18 mouse cellular contexts compared by ENCODE assay signal in the genomic region with DNA sequence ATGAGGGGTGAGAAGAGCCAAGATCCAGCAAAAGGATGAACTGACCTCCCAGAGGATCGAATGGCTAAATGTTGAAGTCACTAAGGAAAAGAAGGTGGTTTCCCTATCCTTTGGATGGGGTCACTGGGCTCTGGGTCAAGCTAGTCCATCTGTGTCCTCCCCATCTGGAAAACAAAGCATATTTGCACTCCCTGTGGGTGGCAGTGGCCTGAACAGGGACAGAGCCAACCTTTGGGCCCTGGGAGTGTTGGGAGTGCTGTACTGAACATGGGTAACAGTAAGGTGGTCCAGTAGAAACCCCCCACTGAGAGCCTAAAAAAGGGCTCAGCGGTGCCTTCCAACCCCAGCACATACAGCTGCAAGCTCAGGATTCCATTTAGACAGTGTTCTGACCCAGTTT. TPM values are rescaled to one million over a fixed set of nuclear protein-coding genes. Genes with fewer than 3 reads are reported as not detected.
"Had no signal": no experiment of that assay in that cellular context is flagged by ENCODE, and none has a peak within 500 bp of the region (broad histone marks: within the 10 kb centered on the region; RNA-seq: fewer than 3 reads in every experiment).

No protein-coding gene starts in this region.

- H3K9ac ChIP-seq: limb, embryonic 13.5 days; liver, embryonic 14.5 days had no signal

- H3K4me2 ChIP-seq: limb, embryonic 13.5 days; midbrain, embryonic 11.5 days had no signal

- H3K36me3 ChIP-seq: limb, embryonic 10.5 days; limb, embryonic 13.5 days had no signal

- H3K9me3 ChIP-seq: limb, embryonic 10.5 days; limb, embryonic 13.5 days had no signal

- H3K27ac ChIP-seq: kidney, postnatal 0 days; layer of hippocampus, adult 2 months; limb, embryonic 10.5 days; limb, embryonic 13.5 days; liver, embryonic 14.5 days; stomach, postnatal 0 days had no signal

- H3K4me3 ChIP-seq: layer of hippocampus, adult 2 months; limb, embryonic 10.5 days; limb, embryonic 13.5 days had no signal

- DNase-seq: kidney, adult 2 months; kidney, postnatal 25 days; layer of hippocampus, adult 9-11 months; lung, adult 2 months; lung, postnatal 14 days; lung, postnatal 4 days; midbrain, embryonic 14.5 days; thymus, adult 2 months; thymus, postnatal 14 days; thymus, postnatal 4 days had no signal

RNA-seq across cellular contexts. Expression of gene Rtn4r, which starts 4.7 kb away (rescaled TPM):
- total RNA-seq: liver, adult 2 months had no signal
- polyA plus RNA-seq: liver, adult 2 months had no signal
